Mouse (Mus musculus) heart, adult 18-20 months (tissue): Measurements from ENCODE around the gene Setd1b. TPM values are rescaled to one million over a fixed set of nuclear protein-coding genes. Genes with fewer than 3 reads are reported as not detected.

Experiments used
- DNase-seq, 2 experiments: peaks; one replicate each; pipeline ENCODE4 v3.0.0; 2021 to 2022; ENCODE audit warnings: mixed read lengths in 1 of 2
- total RNA-seq, 2 experiments: library from RNA; stranded (reverse); gene quantifications; 2 replicates each; pipeline ENCODE4 v1.2.3; 2021

Setd1b gene
- total RNA-seq, 2 experiments from 2014 or later: 11.4 to 15.5 TPM

DNA sequence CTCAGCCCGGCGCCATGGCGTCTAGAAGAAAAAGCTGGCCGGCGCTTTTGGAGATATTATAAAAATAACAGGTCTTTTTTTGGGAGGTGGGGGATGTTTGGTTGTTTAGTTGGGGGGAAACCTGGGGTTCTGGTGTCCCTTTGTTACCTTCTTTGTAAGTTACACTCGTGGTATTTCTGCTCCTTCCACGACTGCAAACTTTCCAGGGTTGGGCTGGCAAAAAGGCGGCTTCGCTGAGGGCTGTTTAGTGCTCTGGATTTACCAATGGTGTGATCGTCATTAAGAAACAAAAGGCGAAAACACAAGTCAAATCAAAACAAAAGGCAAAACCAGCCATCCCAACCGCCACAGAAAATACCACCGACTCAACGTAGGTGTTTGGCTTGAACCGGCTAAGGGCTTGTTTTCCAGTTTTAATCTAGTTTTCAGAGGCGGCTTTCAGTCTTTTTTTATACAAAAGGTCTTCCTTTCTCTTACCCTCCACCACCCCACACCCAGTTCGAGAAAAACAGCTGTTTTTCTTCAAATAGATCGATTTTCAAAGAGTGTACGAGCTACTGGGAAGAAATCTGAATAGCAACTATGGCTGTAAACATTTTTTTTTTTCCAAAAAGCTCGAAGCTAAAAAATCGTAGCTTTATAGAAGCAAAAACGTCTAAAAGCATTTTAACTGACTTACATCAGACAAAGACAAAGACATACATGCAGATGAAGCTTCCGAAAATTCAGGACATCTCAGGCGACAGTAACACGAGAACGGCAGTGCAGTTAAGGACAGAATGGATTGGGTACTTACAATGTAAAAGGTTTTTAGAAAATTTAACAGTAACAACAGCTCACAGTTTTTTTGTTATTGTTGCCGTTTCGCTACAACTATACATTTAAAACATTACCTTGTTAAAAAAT, 2.0 kb upstream of the Setd1b start:
- peak in 1 of 2 experiments; percentile 78 for DNase-seq

DNA sequence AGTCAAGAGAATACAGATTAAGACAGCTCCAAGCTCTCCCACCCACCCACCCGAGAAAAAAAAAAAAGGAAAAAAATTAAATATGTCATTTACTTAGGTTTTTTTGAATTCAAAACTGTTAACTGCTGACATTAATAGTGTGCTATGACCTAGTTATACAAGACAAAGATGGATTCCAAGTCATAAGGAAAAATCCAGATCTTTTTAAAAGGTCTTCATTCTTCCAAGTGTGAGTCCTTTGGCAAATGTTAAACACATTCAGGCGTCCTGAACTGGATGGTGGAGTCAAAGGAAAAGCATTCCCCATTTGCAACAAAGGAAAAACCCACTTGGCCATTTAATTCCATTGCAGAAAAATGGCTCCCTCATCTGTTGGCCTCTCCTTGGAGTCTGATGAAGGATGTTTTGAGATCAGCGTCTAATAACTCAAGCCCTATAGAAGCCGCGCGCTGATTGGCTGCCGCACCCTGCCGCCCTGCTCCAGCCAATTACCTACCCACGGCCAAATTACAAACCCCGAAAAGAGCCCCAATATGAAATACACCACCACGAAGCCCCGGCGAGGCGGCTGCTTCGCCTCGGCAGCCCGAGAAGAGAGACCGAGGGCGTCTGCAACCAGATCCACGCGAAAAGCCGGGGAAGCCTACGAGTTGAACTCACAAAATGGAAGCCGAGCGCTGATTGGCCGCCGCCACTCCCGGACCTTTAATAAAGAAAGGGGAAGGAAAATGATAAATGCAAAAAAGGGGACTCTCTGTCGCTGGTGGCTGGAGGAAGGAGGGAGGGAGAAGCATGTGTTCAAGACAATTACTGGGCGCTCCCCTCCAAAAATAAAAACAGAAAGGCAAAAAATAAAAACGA, 1.1 kb upstream of the Setd1b start:
- DNase-seq: peak; percentile 97

DNA sequence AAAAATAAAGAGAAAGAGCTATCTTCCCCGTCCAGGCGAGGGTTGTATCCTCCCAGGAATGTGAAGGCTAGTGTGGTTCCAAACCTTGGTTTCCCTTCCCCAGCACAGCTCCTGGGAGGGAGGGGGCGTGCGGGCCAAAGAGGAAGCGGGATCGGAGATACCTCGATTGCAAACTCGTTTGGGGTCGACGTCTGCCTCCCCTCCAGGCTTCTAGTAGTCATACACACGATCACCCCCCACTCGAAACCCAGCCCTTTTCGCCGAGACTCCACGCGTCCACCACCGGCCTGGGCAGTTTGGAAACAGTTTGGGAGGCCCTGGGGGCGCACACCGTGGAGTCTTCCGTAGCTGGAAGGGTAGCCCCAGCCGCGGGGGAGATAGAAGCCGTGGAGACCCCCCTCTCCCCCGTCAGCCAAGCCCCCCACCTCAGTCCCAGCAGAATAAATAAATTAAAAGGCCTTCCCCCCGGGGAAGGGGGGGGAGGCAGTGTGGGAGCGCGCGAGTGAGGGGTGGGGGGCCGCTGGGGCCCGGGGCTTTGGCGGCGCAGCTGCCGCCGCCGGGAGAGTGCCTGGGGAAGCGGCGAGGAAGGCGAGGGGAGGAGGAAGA, 335 bp upstream of the Setd1b start:
- DNase-seq: no peak

DNA sequence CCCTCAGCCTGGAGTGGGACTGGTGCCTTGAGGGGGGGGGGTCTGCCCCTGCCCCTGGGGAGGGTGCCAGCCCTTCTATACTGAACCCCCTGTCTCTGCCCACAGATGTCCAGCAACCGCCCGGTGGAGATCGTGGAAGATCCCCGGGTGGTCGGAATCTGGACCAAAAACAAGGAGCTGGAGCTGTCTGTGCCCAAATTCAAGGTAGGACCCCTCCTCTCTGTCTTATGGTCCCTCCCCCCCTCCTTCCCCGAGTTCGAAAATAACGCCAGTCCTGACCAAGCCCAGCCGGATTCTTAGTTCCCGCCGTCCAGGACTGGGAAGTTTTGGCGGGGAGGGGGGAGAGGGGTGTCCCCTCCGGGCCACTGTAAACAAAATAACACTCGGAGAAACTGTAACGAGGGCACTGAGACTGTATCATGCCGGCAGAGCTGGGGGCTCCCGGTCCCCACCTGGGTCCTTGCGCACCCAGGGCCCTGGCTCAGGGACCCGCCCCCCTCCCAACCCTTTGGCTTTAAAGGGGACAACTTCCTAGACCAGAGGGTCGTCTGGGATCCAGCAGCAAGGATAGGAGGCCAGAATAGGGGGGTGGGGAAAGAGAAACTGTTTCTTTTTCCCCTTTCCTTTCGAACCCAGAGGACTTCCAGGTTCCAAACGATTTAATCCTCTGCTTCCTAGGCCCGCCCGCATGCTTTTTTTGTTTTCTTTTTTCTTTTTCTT, 1.4 kb downstream of the Setd1b start:
- peak; percentile 47 to 75 for DNase-seq

DNA sequence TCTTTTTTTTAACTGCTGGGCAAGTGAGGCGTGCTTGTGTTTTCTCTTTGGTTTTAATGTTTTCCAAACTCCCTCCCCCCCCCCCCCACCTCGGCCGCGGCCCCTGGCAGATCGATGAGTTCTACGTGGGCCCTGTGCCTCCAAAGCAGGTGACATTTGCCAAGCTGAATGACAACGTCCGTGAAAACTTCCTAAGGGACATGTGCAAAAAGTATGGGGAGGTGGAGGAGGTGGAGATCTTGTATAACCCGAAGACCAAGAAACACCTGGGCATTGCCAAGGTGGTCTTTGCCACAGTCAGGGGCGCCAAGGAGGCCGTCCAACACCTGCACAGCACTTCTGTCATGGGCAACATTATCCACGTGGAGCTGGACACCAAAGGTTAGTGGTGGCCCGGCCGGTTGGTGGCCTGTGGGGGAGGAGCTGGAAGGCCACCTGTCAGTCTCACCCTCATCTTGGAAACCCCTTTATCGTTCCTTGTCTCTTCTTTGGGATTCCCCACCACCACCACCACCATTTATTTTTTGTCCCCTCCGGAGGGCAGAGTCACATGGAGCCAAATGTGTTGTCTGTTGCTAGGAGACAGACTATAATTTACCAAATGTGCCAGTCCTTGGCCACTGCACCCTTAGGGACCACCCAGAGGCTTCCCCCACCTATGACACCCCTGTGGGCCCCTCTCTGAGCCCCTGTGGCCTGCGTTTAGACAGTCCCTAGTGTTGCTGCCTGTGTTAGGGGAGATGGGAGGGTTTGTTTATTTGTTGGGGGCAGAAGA, 2.2 kb downstream of the Setd1b start:
- DNase-seq: peak in 1 of 2 experiments; percentile 44

DNA sequence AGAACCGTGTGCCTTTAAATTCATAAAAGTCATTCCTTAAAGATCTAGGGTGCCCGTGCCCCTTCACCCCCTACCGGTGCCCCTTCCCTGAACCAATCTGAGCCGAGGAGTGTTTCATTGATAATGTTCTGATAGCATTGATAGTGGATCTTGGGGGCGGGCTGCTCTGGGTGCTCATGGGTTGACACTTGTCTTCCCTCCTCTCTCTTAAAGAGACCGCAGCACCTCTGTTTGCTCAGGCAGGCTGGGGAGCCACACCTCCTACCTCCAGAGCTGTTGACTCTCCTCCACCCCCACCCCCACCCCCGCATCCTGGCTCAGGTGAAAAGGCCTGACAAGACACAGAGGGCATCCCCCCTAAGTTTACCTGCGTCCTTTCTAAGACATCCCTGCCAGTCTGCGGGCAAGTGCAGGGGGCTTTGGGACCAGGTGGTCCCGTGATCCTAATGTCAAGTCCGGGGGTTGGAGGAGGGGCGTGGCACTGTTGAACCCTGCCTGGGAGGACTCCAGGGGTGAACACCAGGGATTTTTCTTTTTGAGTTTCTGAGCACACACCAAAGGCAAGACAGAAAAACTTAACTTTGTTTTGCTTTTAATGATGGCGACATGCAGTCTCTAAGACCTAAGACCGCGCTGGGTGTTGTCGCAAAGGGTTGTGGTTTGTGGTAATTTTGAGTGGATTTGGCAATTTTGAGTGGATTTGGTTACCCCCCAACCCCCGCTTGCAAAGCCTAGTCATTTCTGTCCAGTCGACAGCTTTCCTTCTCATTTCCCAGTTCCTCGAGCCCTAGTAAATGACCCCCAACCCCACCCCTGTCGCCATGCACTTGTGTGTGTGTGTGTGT, 3.0 kb downstream of the Setd1b start:
- no peak for DNase-seq

DNA sequence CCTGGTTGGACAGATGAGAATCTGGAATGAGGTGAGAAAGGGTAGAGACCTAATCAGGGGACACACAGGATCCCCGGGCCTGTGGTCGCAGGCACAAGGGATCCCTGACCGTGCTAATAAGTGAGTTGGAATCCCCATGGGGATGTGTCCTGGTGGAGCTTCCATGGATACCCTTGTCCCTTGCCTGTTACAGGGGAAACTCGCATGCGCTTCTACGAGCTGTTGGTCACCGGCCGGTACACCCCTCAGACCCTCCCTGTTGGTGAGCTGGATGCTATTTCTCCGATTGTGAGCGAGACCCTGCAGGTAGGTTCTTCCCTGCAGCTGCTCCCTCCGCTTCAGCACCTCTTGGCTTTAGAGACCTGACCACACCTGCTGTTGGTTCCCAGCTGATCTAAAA, 4.4 kb downstream of the Setd1b start:
- no peak for DNase-seq

DNA sequence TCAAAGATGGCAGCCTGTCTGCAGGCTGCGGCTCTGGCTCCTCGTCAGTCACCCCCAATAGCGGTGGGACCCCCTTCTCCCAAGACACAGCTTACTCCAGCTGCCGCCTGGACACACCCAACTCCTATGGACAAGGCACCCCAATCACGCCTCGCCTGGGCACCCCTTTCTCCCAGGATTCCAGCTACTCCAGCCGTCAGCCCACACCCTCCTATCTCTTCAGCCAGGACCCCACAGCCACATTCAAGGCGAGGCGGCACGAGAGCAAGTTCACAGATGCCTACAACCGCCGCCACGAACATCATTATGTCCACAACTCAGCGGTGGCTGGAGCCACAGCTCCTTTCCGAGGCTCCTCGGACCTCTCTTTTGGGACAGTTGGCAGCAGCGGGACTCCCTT, 5.6 kb downstream of the Setd1b start:
- no peak for DNase-seq

DNA sequence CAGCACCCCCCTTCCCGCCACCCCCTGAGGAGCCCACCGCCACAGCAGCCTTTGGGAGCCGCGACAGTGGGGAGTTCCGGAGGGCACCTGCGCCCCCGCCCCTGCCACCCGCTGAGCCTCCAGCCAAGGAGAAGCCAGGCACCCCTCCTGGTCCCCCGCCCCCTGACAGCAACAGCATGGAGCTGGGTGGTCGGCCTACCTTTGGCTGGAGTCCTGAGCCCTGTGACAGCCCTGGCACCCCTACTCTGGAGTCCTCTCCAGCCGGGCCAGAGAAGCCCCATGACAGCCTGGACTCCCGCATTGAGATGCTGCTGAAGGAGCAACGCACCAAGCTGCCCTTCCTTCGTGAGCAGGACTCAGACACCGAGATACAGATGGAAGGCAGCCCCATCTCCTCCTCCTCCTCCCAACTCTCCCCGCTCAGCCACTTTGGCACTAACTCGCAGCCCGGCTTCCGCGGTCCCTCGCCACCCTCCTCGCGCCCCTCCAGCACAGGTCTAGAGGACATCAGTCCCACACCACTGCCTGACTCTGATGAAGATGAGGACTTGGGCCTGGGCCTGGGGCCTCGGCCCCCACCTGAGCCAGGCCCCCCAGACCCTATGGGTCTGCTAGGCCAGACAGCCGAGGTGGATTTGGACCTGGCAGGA, 6.2 kb downstream of the Setd1b start:
- DNase-seq: no peak

DNA sequence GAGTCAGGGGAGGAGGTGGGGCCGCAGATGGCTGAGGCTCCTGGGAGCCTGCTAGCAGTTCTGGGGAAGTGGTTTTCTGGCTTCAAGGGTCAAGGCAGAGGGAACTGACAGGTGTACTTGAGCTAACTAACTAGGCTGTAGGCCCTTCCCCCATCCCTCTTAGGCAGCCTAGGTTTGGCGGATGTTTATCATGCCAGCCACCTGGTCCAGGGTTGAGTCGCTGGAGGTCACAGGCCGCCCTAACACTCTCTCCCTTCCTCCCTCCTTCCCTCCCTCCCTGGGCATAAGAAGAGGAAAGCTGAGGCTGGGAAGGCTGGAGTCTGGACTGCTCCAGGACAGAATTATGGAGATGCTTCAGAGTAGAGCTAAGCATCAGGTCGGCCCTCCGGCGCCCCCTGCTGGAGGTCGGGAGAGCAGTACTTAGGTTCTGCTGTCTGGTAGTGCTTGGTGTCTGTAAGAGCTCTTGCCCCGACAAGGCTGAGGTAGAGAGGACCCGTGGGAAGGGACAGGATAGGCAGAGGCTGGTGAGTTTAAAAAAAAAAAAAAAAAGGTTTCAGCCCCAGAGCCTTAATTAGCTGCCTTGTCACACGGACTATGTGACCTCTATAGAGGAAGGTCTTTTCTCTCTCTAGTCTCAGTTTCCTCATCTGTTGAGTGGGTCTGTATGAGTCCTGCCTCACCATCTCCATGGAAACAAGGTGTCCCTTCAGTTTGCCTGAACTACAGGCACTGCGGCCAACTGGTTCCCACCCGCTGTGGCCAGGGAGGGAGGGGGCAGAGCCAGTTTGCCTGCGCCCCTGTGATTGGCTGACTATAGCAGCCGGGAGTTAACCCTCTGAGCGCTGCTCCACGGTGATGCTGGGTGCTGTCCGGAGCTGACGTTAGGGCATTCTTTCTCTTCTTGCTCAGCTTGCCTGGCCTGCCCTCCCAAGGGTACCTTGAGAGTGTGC, 7.7 kb downstream of the Setd1b start:
- peak; percentile 90 to 95 for DNase-seq

DNA sequence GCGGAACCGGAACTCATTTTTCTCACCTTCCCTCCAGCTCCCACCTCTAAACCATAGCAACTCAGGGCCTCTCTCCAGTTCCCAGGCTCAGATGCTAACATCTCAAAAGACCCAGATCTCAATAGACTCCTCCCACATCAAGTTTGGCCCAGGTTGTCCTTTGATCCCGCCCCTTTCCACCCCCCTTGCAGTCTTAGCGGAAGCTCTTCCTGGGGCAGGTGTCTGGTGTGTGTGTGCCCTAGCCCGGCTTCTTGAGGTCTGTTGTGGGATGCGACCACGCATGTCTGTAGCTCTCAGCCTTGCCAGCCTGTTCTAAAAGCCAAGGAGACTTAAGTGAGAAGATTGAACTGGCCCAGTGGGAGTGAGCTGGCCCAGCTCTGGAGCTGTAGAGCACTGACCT, 8.6 kb downstream of the Setd1b start:
- peak in 1 of 2 experiments; percentile 43 for DNase-seq

DNA sequence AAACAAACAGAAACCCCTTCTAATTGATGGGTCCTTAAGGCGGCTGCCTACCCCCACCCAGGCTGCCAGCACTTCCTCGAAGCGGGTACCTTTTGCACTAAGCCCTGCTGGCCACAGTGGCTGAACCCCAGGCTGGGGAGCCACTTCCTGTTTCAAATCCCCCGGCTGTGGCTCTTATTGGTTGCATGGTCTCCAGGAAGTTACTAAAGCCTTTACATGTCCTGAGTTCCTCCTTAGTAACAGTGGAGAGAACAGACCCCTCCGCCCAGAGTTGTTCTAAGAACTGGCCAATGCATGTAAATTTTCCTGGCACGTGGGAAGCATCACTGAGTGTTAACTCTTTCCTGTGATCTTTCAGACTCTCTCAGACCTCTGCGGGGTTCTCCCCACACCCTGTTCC, 9.1 kb downstream of the Setd1b start:
- peak; percentile 54 to 78 for DNase-seq

DNA sequence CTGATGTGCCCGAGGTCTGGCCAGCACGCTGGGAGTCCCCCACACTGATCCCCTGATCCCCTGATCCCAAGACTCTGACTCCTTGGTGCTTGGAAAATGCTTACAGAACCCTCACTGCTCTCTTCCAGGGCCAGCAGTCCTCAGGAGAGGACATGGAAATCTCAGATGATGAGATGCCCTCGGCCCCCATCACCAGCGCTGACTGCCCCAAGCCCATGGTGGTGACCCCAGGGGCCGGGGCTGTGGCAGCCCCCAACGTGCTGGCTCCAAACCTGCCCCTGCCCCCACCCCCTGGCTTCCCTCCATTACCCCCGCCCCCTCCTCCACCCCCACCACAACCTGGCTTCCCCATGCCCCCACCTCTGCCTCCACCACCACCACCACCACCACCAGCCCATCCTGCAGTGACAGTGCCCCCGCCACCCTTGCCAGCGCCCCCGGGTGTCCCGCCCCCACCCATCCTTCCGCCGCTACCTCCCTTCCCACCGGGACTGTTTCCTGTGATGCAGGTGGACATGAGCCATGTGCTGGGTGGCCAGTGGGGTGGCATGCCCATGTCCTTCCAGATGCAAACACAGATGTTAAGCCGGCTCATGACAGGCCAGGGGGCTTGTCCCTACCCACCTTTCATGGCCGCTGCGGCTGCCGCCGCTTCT, 9.8 kb downstream of the Setd1b start:
- no peak for DNase-seq

DNA sequence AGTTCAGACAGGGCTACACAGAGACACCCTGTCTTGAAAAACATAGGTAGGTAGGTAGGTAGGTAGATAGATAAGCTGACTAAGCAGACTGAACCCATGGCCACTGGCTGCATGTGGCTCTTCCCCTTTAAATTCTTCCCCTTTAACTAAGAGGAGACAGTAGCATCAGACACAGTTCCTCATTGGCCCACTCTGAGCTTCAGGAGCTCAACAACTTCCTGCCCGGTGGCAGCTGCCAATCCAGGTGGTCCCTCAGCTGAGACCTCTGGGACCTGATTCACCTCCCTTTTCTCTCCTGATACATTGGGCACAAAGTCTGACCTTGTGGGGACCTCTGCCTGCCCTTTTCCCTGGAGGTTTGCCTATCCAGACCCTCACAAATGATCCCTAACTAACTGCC, 10.9 kb downstream of the Setd1b start:
- DNase-seq: no peak

DNA sequence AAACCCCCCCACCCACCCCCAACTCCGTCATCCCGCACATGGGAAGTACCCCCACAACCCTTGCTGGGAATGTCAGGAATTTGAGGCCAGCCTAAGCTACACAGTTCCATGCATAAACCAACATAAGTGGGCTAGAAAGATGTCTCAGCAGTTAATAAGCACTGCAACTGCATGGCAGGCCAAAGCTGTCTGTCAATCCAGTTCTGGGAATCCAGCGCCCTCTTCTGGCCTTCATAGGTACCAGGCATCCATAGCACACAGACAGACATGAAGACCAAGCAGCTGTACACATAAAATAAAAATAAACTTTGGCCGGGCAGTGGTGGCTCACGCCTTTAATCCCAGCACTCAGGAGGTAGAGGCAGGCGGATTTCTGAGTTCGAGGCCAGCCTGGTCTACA, 13.4 kb downstream of the Setd1b start:
- peak; percentile 66 to 78 for DNase-seq

DNA sequence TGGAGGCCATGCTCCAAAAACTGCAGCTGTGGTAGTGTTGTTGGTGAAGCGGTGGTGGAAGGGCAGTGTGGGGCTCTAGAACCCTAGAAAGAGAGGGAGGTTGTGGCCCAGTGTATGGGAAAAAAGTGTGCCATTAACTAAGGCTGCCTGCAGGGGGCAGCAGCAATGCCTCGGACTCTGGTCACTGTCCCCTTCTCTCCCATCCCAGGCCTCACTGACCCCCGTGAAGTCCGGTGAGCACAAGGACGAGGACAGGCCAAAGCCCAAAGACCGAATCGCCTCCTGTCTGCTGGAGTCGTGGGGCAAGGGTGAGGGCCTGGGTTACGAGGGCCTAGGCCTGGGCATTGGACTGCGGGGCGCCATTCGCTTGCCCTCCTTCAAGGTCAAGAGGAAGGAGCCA, 14.8 kb downstream of the Setd1b start:
- DNase-seq: no peak

DNA sequence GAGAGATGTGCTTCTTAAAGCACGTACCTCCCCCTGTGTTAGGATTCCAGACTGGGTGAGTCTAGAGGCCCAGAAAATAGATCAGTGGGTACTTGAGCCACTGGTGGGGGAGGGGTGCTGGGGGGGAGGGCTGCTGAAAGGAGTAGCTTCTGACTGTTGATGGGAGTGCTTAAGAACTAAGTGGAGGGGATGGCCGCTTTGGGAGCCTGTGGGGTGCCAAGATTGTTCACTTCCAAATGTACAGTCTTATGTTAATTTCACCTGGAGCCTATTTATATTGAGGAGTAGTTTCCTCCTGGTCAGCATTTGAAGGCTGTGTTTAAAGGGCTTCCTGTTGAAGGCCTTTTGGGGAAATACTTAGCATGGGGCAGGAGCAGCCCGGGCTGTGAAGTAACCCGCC, 16.0 kb downstream of the Setd1b start:
- DNase-seq: no peak

DNA sequence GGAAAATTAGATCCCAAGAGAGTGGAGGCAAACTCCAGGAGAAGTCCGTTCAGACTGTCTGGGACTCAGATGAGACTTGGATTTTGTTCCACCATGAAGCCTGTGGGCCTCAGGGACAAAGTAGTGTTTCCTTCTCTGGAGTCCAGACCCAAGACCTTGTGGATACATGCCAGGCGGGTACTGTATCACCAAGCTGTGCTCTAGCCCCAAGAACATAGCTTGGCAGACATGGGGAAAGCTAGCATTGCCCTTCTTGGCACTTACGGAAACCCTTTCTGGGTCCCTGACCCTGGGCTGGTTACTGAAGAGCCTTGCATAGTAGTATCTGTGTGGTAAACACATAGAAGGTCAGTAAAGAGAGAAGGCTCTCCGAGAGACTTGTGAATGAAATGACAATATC, 17.5 kb downstream of the Setd1b start:
- DNase-seq: no peak
